22 mouse cellular contexts compared by ENCODE assay signal in genomic region chr9:121784801-121785200, GRCm38 (mm10). TPM values are rescaled to one million over a fixed set of nuclear protein-coding genes. Genes with fewer than 3 reads are reported as not detected.
DNase-seq lines count a peak whose midpoint lies in the region; ATAC-seq and TF ChIP-seq lines count a peak whose summit lies in the region.
"Had no signal": no experiment of that assay in that cellular context is flagged by ENCODE, and none has a peak within 500 bp of the region (broad histone marks: within the 10 kb centered on the region; RNA-seq: fewer than 3 reads in every experiment).

No protein-coding gene starts in this region.

- intact Hi-C loops in gastrocnemius, adult 2 months (cut with DNase I), result no loop called here

- no peak overlapping the region for H3K4me3 ChIP-seq in gastrocnemius, adult 2 months
- H3K4me3 ChIP-seq in heart, embryonic 16.5 days (ENCODE audit: low read length), result no peak overlapping the region
- H3K4me3 ChIP-seq: embryonic facial prominence, embryonic 13.5 days; embryonic facial prominence, embryonic 15.5 days; erythroblast, embryonic 14.5 days; forebrain, embryonic 10.5 days; forebrain, embryonic 12.5 days had no signal

- no peak overlapping the region for H3K9ac ChIP-seq in heart, embryonic 16.5 days (ENCODE audit: low read length)
- H3K9ac ChIP-seq: embryonic facial prominence, embryonic 13.5 days; embryonic facial prominence, embryonic 15.5 days; forebrain, embryonic 12.5 days had no signal

- ATAC-seq in heart, embryonic 16.5 days (replicated peaks; ENCODE audit: extremely low read depth, insufficient read depth, low FRiP score), result 0 out of 2 replicates have a peak, but pooled peaks have one; percentile 43
- ATAC-seq: forebrain, embryonic 14.5 days; forebrain, embryonic 16.5 days had no signal

- H3K27me3 ChIP-seq in heart, embryonic 16.5 days (ENCODE audit: control insufficient read depth, insufficient read depth, low read length), result 0 out of 2 replicates have a peak, but pooled peaks cover 4% of the 10 kb centered on the region
- H3K27me3 ChIP-seq: embryonic facial prominence, embryonic 15.5 days had no signal

- H3K4me2 ChIP-seq in heart, embryonic 16.5 days (ENCODE audit: low read depth, low read length), result no peak overlapping the region
- H3K4me2 ChIP-seq: embryonic facial prominence, embryonic 13.5 days; embryonic facial prominence, embryonic 15.5 days; forebrain, embryonic 12.5 days had no signal

- peak overlapping the region; percentile 49; the same call in 1 of the 2 replicates for H3K27ac ChIP-seq in gastrocnemius, adult 2 months
- no peak overlapping the region for H3K27ac ChIP-seq in heart, embryonic 16.5 days (ENCODE audit: low read length)
- H3K27ac ChIP-seq: embryonic facial prominence, embryonic 13.5 days; embryonic facial prominence, embryonic 15.5 days; forebrain, embryonic 10.5 days; forebrain, embryonic 12.5 days had no signal

- H3K36me3 ChIP-seq in heart, embryonic 16.5 days (ENCODE audit: control insufficient read depth, insufficient read depth), result no peaks in the 10 kb centered on the region
- H3K36me3 ChIP-seq: embryonic facial prominence, embryonic 13.5 days; embryonic facial prominence, embryonic 15.5 days; forebrain, embryonic 10.5 days; forebrain, embryonic 12.5 days had no signal

- no peaks in the 10 kb centered on the region for H3K9me3 ChIP-seq in heart, embryonic 16.5 days (replicated peaks; ENCODE audit: control insufficient read depth, low read length)
- H3K9me3 ChIP-seq: embryonic facial prominence, embryonic 13.5 days; embryonic facial prominence, embryonic 15.5 days; forebrain, embryonic 10.5 days; forebrain, embryonic 12.5 days had no signal

- WGBS in heart, embryonic 16.5 days, result 76% methylated on average over 12 of the region's 12 CpGs

- H3K4me1 ChIP-seq in heart, embryonic 16.5 days (ENCODE audit: control insufficient read depth, insufficient read depth, low read length), result peaks cover 2% of the 10 kb centered on the region; the same call in 1 of the 2 replicates
- H3K4me1 ChIP-seq: embryonic facial prominence, embryonic 13.5 days; embryonic facial prominence, embryonic 15.5 days; forebrain, embryonic 10.5 days; forebrain, embryonic 12.5 days had no signal

- DNase-seq in gastrocnemius, adult 2 months, result peak; percentile 67
- DNase-seq in gastrocnemius, adult 18-20 months (ENCODE audit: low spot score), result no peak
- DNase-seq in heart, adult 9 months (ENCODE audit: low spot score in 2 of 2), result no peak
- DNase-seq: adrenal gland, adult 2 months; adrenal gland, postnatal 10 days; adrenal gland, postnatal 25 days; cerebellum, adult 11 months; cerebellum, adult 18-20 months; cerebellum, adult 9-10 months; cerebellum, postnatal 36 days; embryo, embryonic 11 days had no signal

- TF ChIP-seq CTCF in gastrocnemius, adult 2 months (IDR thresholded peaks at IDR 0.05), result no peak

RNA-seq across cellular contexts. Expression of gene Klhl40, which starts 7.4 kb away (rescaled TPM):
- total RNA-seq in gastrocnemius, adult 2 months (2021), result 100 to 1,000 TPM; 103 to 120 TPM
- total RNA-seq in gastrocnemius, adult 18-20 months (2021), result 100 to 1,000 TPM; 121 to 228 TPM
- 6.5 and 6.8 TPM in 2 replicates for polyA plus RNA-seq in heart, embryonic 16.5 days (2015; fragmentation: Nextera tagmentation; extraction: Ambion mirVana)
- total RNA-seq: adrenal gland, adult 2 months; MEL had no signal
- polyA plus RNA-seq: adrenal gland, adult 2 months; erythroblast, embryonic 14.5 days had no signal

RNA-seq across cellular contexts. Expression of gene Hhatl, which starts 7.5 kb away (rescaled TPM):
- total RNA-seq in gastrocnemius, adult 2 months (2021), result 100 to 1,000 TPM; 151 to 153 TPM
- total RNA-seq in gastrocnemius, adult 18-20 months (2021), result 100 to 1,000 TPM; 125 to 145 TPM
- 23.8 and 25.3 TPM in 2 replicates for polyA plus RNA-seq in heart, embryonic 16.5 days (2015; fragmentation: Nextera tagmentation; extraction: Ambion mirVana)
- total RNA-seq: adrenal gland, adult 2 months; adrenal gland, postnatal 25 days; common myeloid progenitor, adult 5-6 weeks; MEL had no signal
- polyA plus RNA-seq: embryonic facial prominence, embryonic 11.5 days; erythroblast, embryonic 14.5 days; forebrain, embryonic 10.5 days; forebrain, embryonic 12.5 days; forebrain, embryonic 14.5 days; forebrain, embryonic 16.5 days had no signal

RNA-seq across cellular contexts. Expression of gene Zfp651, which starts 25.7 kb away (rescaled TPM):
- total RNA-seq in gastrocnemius, adult 2 months (2021), result 100 to 1,000 TPM; 127 to 157 TPM
- total RNA-seq in gastrocnemius, adult 18-20 months (2021), result 100 to 1,000 TPM; 123 to 131 TPM
- 15.8 and 21.3 TPM in 2 replicates for polyA plus RNA-seq in heart, embryonic 16.5 days (2015; fragmentation: Nextera tagmentation; extraction: Ambion mirVana)

RNA-seq across cellular contexts. Expression of gene Ccdc13, which starts 54.5 kb away (rescaled TPM):
- total RNA-seq in gastrocnemius, adult 2 months (2021), result under 1 TPM in 1 of 2 experiments, not detected in 1; 0.23 TPM
- under 1 TPM in 1 of 2 experiments, not detected in 1; 0.17 TPM for total RNA-seq in gastrocnemius, adult 18-20 months (2021)
- 0.34 and 0.42 TPM in 2 replicates for polyA plus RNA-seq in heart, embryonic 16.5 days (2015; fragmentation: Nextera tagmentation; extraction: Ambion mirVana)
- total RNA-seq: common myeloid progenitor, adult 5-6 weeks; MEL had no signal
- polyA plus RNA-seq: erythroblast, embryonic 14.5 days had no signal
